Mouse (Mus musculus) CD4-positive helper T cell, adult 2 months (primary cell): ENCODE measurements around the gene Grem1.

Experiments
- DNase-seq: peaks from one replicate; pipeline ENCODE4 v3.0.0-alpha.2; 2012; ENCODE audit warnings: low read depth, missing footprints, low spot score

The Grem1 gene

GRCm38 (mm10) chr2:113757525-113758310 is 728 bp downstream of the Grem1 start:
- no peak for DNase-seq

GRCm38 (mm10) chr2:113756924-113757524 is 1.4 kb downstream of the Grem1 start:
- no peak for DNase-seq

- DNase-seq = no peak
These were observed 8.7 kb downstream of the Grem1 start for GRCm38 (mm10) chr2:113749721-113750120.

- DNase-seq = no peak
These were observed 9.1 kb downstream of the Grem1 start for GRCm38 (mm10) chr2:113749309-113749708.

- DNase-seq = no peak
These were observed 29.9 kb downstream of the Grem1 start for GRCm38 (mm10) chr2:113728581-113728980.

- DNase-seq = no peak
These were observed 43.6 kb downstream of the Grem1 start for GRCm38 (mm10) chr2:113714801-113715200.

GRCm38 (mm10) chr2:113713406-113713805 is 45.0 kb downstream of the Grem1 start:
- DNase-seq = no peak

- DNase-seq = no peak
These were observed 50.9 kb downstream of the Grem1 start for GRCm38 (mm10) chr2:113707507-113707906.

GRCm38 (mm10) chr2:113701507-113701906 is 56.9 kb downstream of the Grem1 start:
- DNase-seq = no peak

- DNase-seq = no peak
These were observed 61.8 kb downstream of the Grem1 start for GRCm38 (mm10) chr2:113696647-113697046.

GRCm38 (mm10) chr2:113696222-113696621 is 62.2 kb downstream of the Grem1 start:
- no peak for DNase-seq
